Mouse (Mus musculus) naive thymus-derived CD4-positive, alpha-beta T cell, adult 2 months (primary cell): Measurements from ENCODE around the gene Crybb3.

ENCODE experiments used
- DNase-seq: peaks from one replicate; pipeline ENCODE4 v3.0.0-alpha.2; 2011; ENCODE audit warnings: low read depth

Gene Crybb3

GRCm38 (mm10) chr5:113081439-113081838 is at the start of gene Crybb3:
Gene Crybb3, minus strand, starts transcription at chr5:113081584.
- no peak for DNase-seq

- no peak for DNase-seq
These were observed 47.0 kb upstream of the Crybb3 start for GRCm38 (mm10) chr5:113128426-113128825.

- DNase-seq: no peak
These were observed 45.1 kb upstream of the Crybb3 start for GRCm38 (mm10) chr5:113126476-113126875.

GRCm38 (mm10) chr5:113123693-113124092 is 42.3 kb upstream of the Crybb3 start:
- DNase-seq: no peak

GRCm38 (mm10) chr5:113122326-113123054 is 41.1 kb upstream of the Crybb3 start:
- no peak for DNase-seq

GRCm38 (mm10) chr5:113121591-113121875 is 40.1 kb upstream of the Crybb3 start:
- DNase-seq: no peak

GRCm38 (mm10) chr5:113120741-113121590 is 39.6 kb upstream of the Crybb3 start:
- no peak for DNase-seq

- no peak for DNase-seq
These were observed 38.6 kb upstream of the Crybb3 start for GRCm38 (mm10) chr5:113119861-113120465.

- no peak for DNase-seq
These were observed 37.9 kb upstream of the Crybb3 start for GRCm38 (mm10) chr5:113119291-113119690.

- DNase-seq: no peak
These were observed 37.3 kb upstream of the Crybb3 start for GRCm38 (mm10) chr5:113118695-113119094.

GRCm38 (mm10) chr5:113117361-113117760 is 36.0 kb upstream of the Crybb3 start:
- no peak for DNase-seq

GRCm38 (mm10) chr5:113115896-113116295 is 34.5 kb upstream of the Crybb3 start:
- DNase-seq: no peak

- no peak for DNase-seq
These were observed 33.2 kb upstream of the Crybb3 start for GRCm38 (mm10) chr5:113114264-113115225.

GRCm38 (mm10) chr5:113113120-113113519 is 31.7 kb upstream of the Crybb3 start:
- no peak for DNase-seq

- DNase-seq: no peak
These were observed 30.0 kb upstream of the Crybb3 start for GRCm38 (mm10) chr5:113111336-113111735.

- DNase-seq: no peak
These were observed 29.5 kb upstream of the Crybb3 start for GRCm38 (mm10) chr5:113110929-113111328.

- DNase-seq: peak; percentile 25
These were observed 28.3 kb upstream of the Crybb3 start for GRCm38 (mm10) chr5:113109651-113110050.

- DNase-seq: no peak
These were observed 26.9 kb upstream of the Crybb3 start for GRCm38 (mm10) chr5:113108165-113108764.

- no peak for DNase-seq
These were observed 26.3 kb upstream of the Crybb3 start for GRCm38 (mm10) chr5:113107709-113108108.

GRCm38 (mm10) chr5:113106594-113106993 is 25.2 kb upstream of the Crybb3 start:
- DNase-seq: no peak

- no peak for DNase-seq
These were observed 24.1 kb upstream of the Crybb3 start for GRCm38 (mm10) chr5:113105481-113105880.
